Mouse (Mus musculus) testis, adult 2 months (tissue): ENCODE measurements around the gene Crybb2. TPM values are rescaled to one million over a fixed set of nuclear protein-coding genes. Genes with fewer than 3 reads are reported as not detected.

ENCODE experiments used
- H3K27ac ChIP-seq: fragments of 200-500 bp; 2 replicates; pipeline ENCODE4 v1.5.1; 2012; ENCODE audit warnings: low read depth, low read length; ENCODE audit not compliant: control insufficient read depth, insufficient read depth
- H3K27me3 ChIP-seq: fragments of 200-500 bp; 2 replicates; pipeline ENCODE4 v1.6.1; 2012; ENCODE audit warnings: mild to moderate bottlenecking, low read length, moderate library complexity; ENCODE audit not compliant: control insufficient read depth, insufficient read depth
- H3K36me3 ChIP-seq: fragments of 200-500 bp; 2 replicates; pipeline ENCODE4 v1.6.1; 2012; ENCODE audit warnings: mild to moderate bottlenecking, low read length; ENCODE audit not compliant: control insufficient read depth, insufficient read depth
- H3K4me1 ChIP-seq: fragments of 200-500 bp; 2 replicates; pipeline ENCODE4 v1.6.1; 2012; ENCODE audit warnings: low read length; ENCODE audit not compliant: control insufficient read depth, insufficient read depth
- H3K4me3 ChIP-seq: fragments of 200-500 bp; 2 replicates; pipeline ENCODE4 v1.5.1; 2012; ENCODE audit warnings: low read depth, mild to moderate bottlenecking, low read length, moderate library complexity, mixed read lengths; ENCODE audit not compliant: control insufficient read depth
- CTCF ChIP-seq: fragments of 200-500 bp; IDR thresholded peaks from 2 replicates; pipeline ENCODE4 v1.5.1; 2012; ENCODE audit warnings: low read depth, mild to moderate bottlenecking, inconsistent platforms, low read length, moderate library complexity; ENCODE audit not compliant: control insufficient read depth, insufficient read depth, insufficient replicate concordance
- POLR2A ChIP-seq: fragments of 200-500 bp; IDR thresholded peaks from 2 replicates; pipeline ENCODE4 v1.6.1; 2012; ENCODE audit warnings: low read depth, mild to moderate bottlenecking, inconsistent platforms, low read length, moderate library complexity; ENCODE audit not compliant: control insufficient read depth
- polyA plus RNA-seq: library from polyadenylated mRNA; depleted of rRNA; stranded (reverse); fragments of >200 nt; gene quantifications from 2 replicates; pipeline ENCODE4 v1.2.3, GENCODE M21; 2012

Gene Crybb2
- polyA plus RNA-seq, 1 experiment: not detected

- Histone ChIP-seq H3K27ac (no peak overlapping the region), H3K4me3 (no peak overlapping the region), H3K4me1 (no peaks in the 10 kb centered on the region), H3K27me3 (no peaks in the 10 kb centered on the region), H3K36me3 (no peaks in the 10 kb centered on the region)
- TF ChIP-seq POLR2A: no peak
Measured at GRCm38 (mm10) chr5:113045511-113046273, 24.2 kb downstream of the Crybb2 start.

- H3K27ac ChIP-seq: no peak overlapping the region
Measured at GRCm38 (mm10) chr5:113043531-113043930, 26.4 kb downstream of the Crybb2 start.

GRCm38 (mm10) chr5:113041567-113042071, 28.3 kb downstream of the Crybb2 start:
- Histone ChIP-seq H3K27me3 (no peaks in the 10 kb centered on the region), H3K36me3 (no peaks in the 10 kb centered on the region), H3K27ac (no peak overlapping the region), H3K4me1 (no peaks in the 10 kb centered on the region), H3K4me3 (no peak overlapping the region)
- no peak for TF ChIP-seq POLR2A
- TF ChIP-seq CTCF: no peak

More at GRCm38 (mm10) chr5:113043531-113043930, 26.4 kb downstream of the Crybb2 start:
- Histone ChIP-seq H3K4me3 (no peak overlapping the region), H3K36me3 (no peaks in the 10 kb centered on the region), H3K27me3 (no peaks in the 10 kb centered on the region), H3K4me1 (no peaks in the 10 kb centered on the region)
- no peak for TF ChIP-seq CTCF
- TF ChIP-seq POLR2A: no peak

GRCm38 (mm10) chr5:113040776-113041175, 29.1 kb downstream of the Crybb2 start:
- Histone ChIP-seq H3K27me3 (no peaks in the 10 kb centered on the region), H3K4me3 (no peak overlapping the region), H3K27ac (no peak overlapping the region), H3K4me1 (no peaks in the 10 kb centered on the region), H3K36me3 (no peaks in the 10 kb centered on the region)
- TF ChIP-seq CTCF (no peak), POLR2A (no peak)

- Histone ChIP-seq H3K27ac (no peak overlapping the region), H3K27me3 (no peaks in the 10 kb centered on the region), H3K4me1 (no peaks in the 10 kb centered on the region), H3K36me3 (no peaks in the 10 kb centered on the region), H3K4me3 (no peak overlapping the region)
- TF ChIP-seq POLR2A: no peak
Measured at GRCm38 (mm10) chr5:113038601-113039000, 31.3 kb downstream of the Crybb2 start.

GRCm38 (mm10) chr5:113035094-113036047, 34.5 kb downstream of the Crybb2 start:
- Histone ChIP-seq H3K27ac (no peak overlapping the region), H3K36me3 (no peaks in the 10 kb centered on the region), H3K27me3 (no peaks in the 10 kb centered on the region), H3K4me3 (no peak overlapping the region), H3K4me1 (no peaks in the 10 kb centered on the region)
- no peak for TF ChIP-seq POLR2A
- no peak for TF ChIP-seq CTCF

- TF ChIP-seq CTCF: no peak
- no peak for TF ChIP-seq POLR2A
- no peaks in the 10 kb centered on the region for H3K4me1 ChIP-seq
- H3K27ac ChIP-seq: no peak overlapping the region
Measured at GRCm38 (mm10) chr5:113031201-113031754, 38.6 kb downstream of the Crybb2 start.

More at GRCm38 (mm10) chr5:113031201-113031754, 38.6 kb downstream of the Crybb2 start:
- Histone ChIP-seq H3K4me3 (no peak overlapping the region), H3K36me3 (no peaks in the 10 kb centered on the region), H3K27me3 (no peaks in the 10 kb centered on the region)
